10 mouse cellular contexts compared by ENCODE assay signal in genomic region chr1:170360183-170360915, GRCm38 (mm10). TPM values are rescaled to one million over a fixed set of nuclear protein-coding genes. Genes with fewer than 3 reads are reported as not detected.
"Had no signal": no experiment of that assay in that cellular context is flagged by ENCODE, and none has a peak within 500 bp of the region (broad histone marks: within the 10 kb centered on the region; RNA-seq: fewer than 3 reads in every experiment).

No protein-coding gene starts in this region.

- DNase-seq: lung, adult 2 months had no signal

- H3K4me1 ChIP-seq: limb, embryonic 10.5 days; midbrain, embryonic 15.5 days; neural tube, embryonic 12.5 days had no signal

- H3K27me3 ChIP-seq: intestine, embryonic 15.5 days; liver, embryonic 15.5 days; neural tube, embryonic 12.5 days had no signal

- ATAC-seq: intestine, embryonic 15.5 days; lung, postnatal 0 days; midbrain, embryonic 15.5 days had no signal

- H3K9ac ChIP-seq: intestine, embryonic 15.5 days; liver, embryonic 15.5 days; midbrain, embryonic 15.5 days; neural tube, embryonic 12.5 days had no signal

- H3K36me3 ChIP-seq: intestine, embryonic 15.5 days; limb, embryonic 10.5 days; liver, embryonic 15.5 days; midbrain, embryonic 15.5 days; neural tube, embryonic 12.5 days had no signal

- H3K27ac ChIP-seq: intestine, embryonic 15.5 days; left cerebral cortex, adult 2 months; limb, embryonic 10.5 days; liver, embryonic 15.5 days; midbrain, embryonic 15.5 days; neural tube, embryonic 12.5 days; stomach, postnatal 0 days had no signal

- H3K4me3 ChIP-seq: intestine, embryonic 15.5 days; left cerebral cortex, adult 2 months; limb, embryonic 10.5 days; liver, embryonic 15.5 days; midbrain, embryonic 15.5 days; neural tube, embryonic 12.5 days had no signal

- H3K4me2 ChIP-seq: intestine, embryonic 15.5 days; liver, embryonic 11.5 days; liver, embryonic 15.5 days; midbrain, embryonic 15.5 days; neural tube, embryonic 12.5 days had no signal

- H3K9me3 ChIP-seq: intestine, embryonic 15.5 days; limb, embryonic 10.5 days; liver, embryonic 15.5 days; midbrain, embryonic 15.5 days; neural tube, embryonic 12.5 days had no signal

RNA-seq across cellular contexts. Expression of gene Spata46, which starts 51.7 kb away (rescaled TPM):
- polyA plus RNA-seq: lung, adult 2 months had no signal
